Mouse (Mus musculus) midbrain, embryonic 14.5 days (tissue): ENCODE data around the gene Mybpc3. TPM values are rescaled to one million over a fixed set of nuclear protein-coding genes. Genes with fewer than 3 reads are reported as not detected.

ENCODE experiments used
- ATAC-seq: fragments of 200-750 bp; cut with Nextera tagmentation; 2 replicates; pipeline ENCODE4 v1.8.0; 2017; ENCODE audit warnings: moderate number of reproducible peaks, moderate library complexity; ENCODE audit not compliant: low FRiP score, low TSS enrichment
- DNase-seq: peaks from one replicate; pipeline ENCODE4 v3.0.0-alpha.2; 2015
- H3K27ac ChIP-seq: fragments of 300-500 bp; sonication (generic); replicated peaks from 2 replicates; pipeline ENCODE4 v1.5.1; 2014; ENCODE audit warnings: mild to moderate bottlenecking, low read depth, low read length, moderate library complexity
- H3K27me3 ChIP-seq: fragments of 300-500 bp; sonication (generic); 2 replicates; pipeline ENCODE4 v1.6.1; 2014; ENCODE audit warnings: low read length, control low read depth, mixed read lengths; ENCODE audit not compliant: control insufficient read depth, insufficient read depth
- H3K36me3 ChIP-seq: fragments of 300-500 bp; sonication (generic); 2 replicates; pipeline ENCODE4 v1.6.1; 2014; ENCODE audit warnings: low read length, control low read depth; ENCODE audit not compliant: control insufficient read depth, insufficient read depth
- H3K4me1 ChIP-seq: fragments of 300-500 bp; sonication (generic); 2 replicates; pipeline ENCODE4 v1.6.1; 2014; ENCODE audit warnings: mild to moderate bottlenecking, antibody characterized with exemption, low read length, control low read depth; ENCODE audit not compliant: control insufficient read depth, insufficient read depth
- H3K4me2 ChIP-seq: fragments of 300-500 bp; sonication (generic); 2 replicates; pipeline ENCODE4 v1.6.1; 2014; ENCODE audit warnings: mild to moderate bottlenecking, low read length, moderate library complexity
- H3K4me3 ChIP-seq: fragments of 300-500 bp; sonication (generic); replicated peaks from 2 replicates; pipeline ENCODE4 v1.5.1; 2014; ENCODE audit warnings: low read depth, low read length
- H3K9ac ChIP-seq: fragments of 300-500 bp; sonication (generic); replicated peaks from 2 replicates; pipeline ENCODE4 v1.6.1; 2014; ENCODE audit warnings: mild to moderate bottlenecking, low read length, moderate library complexity
- H3K9me3 ChIP-seq: fragments of 300-500 bp; sonication (generic); 2 replicates; pipeline ENCODE4 v1.6.1; 2016; ENCODE audit warnings: low read length, control low read depth, mixed read lengths; ENCODE audit not compliant: control insufficient read depth
- WGBS: fragments of 180-500 bp; shearing (Covaris S2); extraction: QIAGEN DNeasy Blood & Tissue Kit; methylation state at CpG from one replicate; pipeline ENCODE4 v1.1.7; 2014; 5-methylcytosine and 5-hydroxymethylcytosine counted together
- polyA plus RNA-seq: library from polyadenylated mRNA; unstranded; fragments of >200 nt; fragmentation: Nextera tagmentation; extraction: Ambion mirVana; gene quantifications from 2 replicates; pipeline ENCODE4 v1.2.1, GENCODE M21; 2014

The Mybpc3 gene
- polyA plus RNA-seq, 1 experiment from 2014 or later: not detected

- H3K27ac ChIP-seq: no peak overlapping the region
- no peaks in the 10 kb centered on the region for H3K27me3 ChIP-seq
- H3K9ac ChIP-seq: no peak overlapping the region; the same call in 1 of the 2 replicates
- H3K36me3 ChIP-seq: peaks cover 30% of the 10 kb centered on the region
- ATAC-seq (no peak), DNase-seq (no peak)
- peak overlapping the region; percentile 74 for H3K4me2 ChIP-seq
- peaks cover 23% of the 10 kb centered on the region for H3K4me1 ChIP-seq
- 67% methylated on average over 5 of the region's 5 CpGs for WGBS
- no peak overlapping the region for H3K4me3 ChIP-seq
- H3K9me3 ChIP-seq: no peaks in the 10 kb centered on the region
These were observed 62.8 kb downstream of the Mybpc3 start for GRCm38 (mm10) chr2:91180706-91181105.

- Histone ChIP-seq H3K4me1 (peaks cover 23% of the 10 kb centered on the region), H3K9ac (peak overlapping the region; percentile 84), H3K27ac (peak overlapping the region; percentile 93), H3K4me3 (peak overlapping the region; percentile 87), H3K36me3 (peaks cover 17% of the 10 kb centered on the region), H3K9me3 (no peaks in the 10 kb centered on the region), H3K4me2 (peak overlapping the region; percentile 74), H3K27me3 (no peaks in the 10 kb centered on the region)
- WGBS: 9% methylated on average over 8 of the region's 8 CpGs
- ATAC-seq: no peak
- peak; percentile 31 for DNase-seq
These were observed 64.1 kb downstream of the Mybpc3 start for GRCm38 (mm10) chr2:91182016-91182404.

GRCm38 (mm10) chr2:91182405-91183147 is 64.6 kb downstream of the Mybpc3 start:
- H3K36me3 ChIP-seq: peaks cover 14% of the 10 kb centered on the region
- peak; percentile 94 for DNase-seq
- peak overlapping the region; percentile 74 for H3K4me2 ChIP-seq
- under 1% methylated on average over 77 of the region's 81 CpGs for WGBS
- H3K4me3 ChIP-seq: peak overlapping the region; percentile 87
- ATAC-seq: peak; percentile 95
- H3K9me3 ChIP-seq: no peaks in the 10 kb centered on the region
- no peaks in the 10 kb centered on the region for H3K27me3 ChIP-seq
- peak overlapping the region; percentile 84 for H3K9ac ChIP-seq
- H3K27ac ChIP-seq: peak overlapping the region; percentile 93
- H3K4me1 ChIP-seq: peaks cover 23% of the 10 kb centered on the region

- DNase-seq (peak; percentile 98), ATAC-seq (peak; percentile 96)
- 1% methylated on average over 9 of the region's 9 CpGs for WGBS
- Histone ChIP-seq H3K4me3 (peak overlapping the region; percentile 87), H3K36me3 (peaks cover 9% of the 10 kb centered on the region), H3K4me2 (peak overlapping the region; percentile 74), H3K9me3 (no peaks in the 10 kb centered on the region), H3K4me1 (peaks cover 23% of the 10 kb centered on the region), H3K27ac (peak overlapping the region; percentile 93), H3K9ac (peak overlapping the region; percentile 84), H3K27me3 (no peaks in the 10 kb centered on the region)
These were observed 65.2 kb downstream of the Mybpc3 start for GRCm38 (mm10) chr2:91183148-91183513.

- H3K9me3 ChIP-seq: no peaks in the 10 kb centered on the region
- peak within 1 kb of the TSS; percentile 84 for H3K9ac ChIP-seq
- peaks cover 4% of the 10 kb centered on the region; the same call in 1 of the 2 replicates for H3K36me3 ChIP-seq
- H3K27ac ChIP-seq: peak within 1 kb of the TSS; percentile 93
- peak within 1 kb of the TSS; percentile 87 for H3K4me3 ChIP-seq
- ATAC-seq (peak; percentile 12; the same call in 1 of the 2 replicates), DNase-seq (no peak)
- H3K4me2 ChIP-seq: peak within 1 kb of the TSS; percentile 74
- H3K4me1 ChIP-seq: peaks cover 23% of the 10 kb centered on the region
- no peaks in the 10 kb centered on the region for H3K27me3 ChIP-seq
- WGBS: 71% methylated on average over 15 of the region's 15 CpGs
These were observed 65.9 kb downstream of the Mybpc3 start, which contains the start of gene Madd for GRCm38 (mm10) chr2:91183711-91184405. Gene Madd (minus strand): TSS chr2:91183837.

Other genes with a start within 250 kb of the Mybpc3 start
- gene C1qtnf4, start 232.3 kb upstream of the Mybpc3 start, polyA plus RNA-seq: 95.3 and 152 TPM in 2 replicates
- gene Kbtbd4, start 213.4 kb upstream of the Mybpc3 start, polyA plus RNA-seq: 48.6 and 55.2 TPM in 2 replicates
- gene Ndufs3, start 213.3 kb upstream of the Mybpc3 start, polyA plus RNA-seq: 212 and 214 TPM in 2 replicates
- 83.9 and 95.3 TPM in 2 replicates for gene Celf1, start 177.8 kb upstream of the Mybpc3 start, polyA plus RNA-seq
- 0.57 TPM in 2 replicates for gene Rapsn, start 82.5 kb upstream of the Mybpc3 start, polyA plus RNA-seq
- 232 and 271 TPM in 2 replicates for gene Psmc3, start 64.1 kb upstream of the Mybpc3 start, polyA plus RNA-seq
- 21.9 and 26.7 TPM in 2 replicates for gene Slc39a13, start 47.7 kb upstream of the Mybpc3 start, polyA plus RNA-seq
- gene Spi1, start 35.8 kb upstream of the Mybpc3 start, polyA plus RNA-seq: 1.2 and 2.4 TPM in 2 replicates
- gene Madd, start 65.7 kb downstream of the Mybpc3 start, polyA plus RNA-seq: 43.3 and 56.3 TPM in 2 replicates
- gene Nr1h3, start 84.7 kb downstream of the Mybpc3 start, polyA plus RNA-seq: 0.90 and 2.6 TPM in 2 replicates
- gene Acp2, start 84.7 kb downstream of the Mybpc3 start, polyA plus RNA-seq: 33.1 and 50.8 TPM in 2 replicates
- gene Ddb2, start 118.8 kb downstream of the Mybpc3 start, polyA plus RNA-seq: 10.6 and 14.6 TPM in 2 replicates
- 8.2 and 11.4 TPM in 2 replicates for gene Pacsin3, start 137.8 kb downstream of the Mybpc3 start, polyA plus RNA-seq
- 64.2 and 71.8 TPM in 2 replicates for gene Arfgap2, start 146.8 kb downstream of the Mybpc3 start, polyA plus RNA-seq